Mouse (Mus musculus) CD8-positive naive resting alpha-beta T cell, adult 57 days (primary cell): ENCODE measurements around the gene Map4k1. TPM values are rescaled to one million over a fixed set of nuclear protein-coding genes. Genes with fewer than 3 reads are reported as not detected.

Experiments
- total RNA-seq: library from RNA; stranded (reverse); gene quantifications from one replicate; pipeline ENCODE4 v1.2.4, GENCODE M21; 2023

Map4k1 gene
- 104 TPM for total RNA-seq

DNA sequence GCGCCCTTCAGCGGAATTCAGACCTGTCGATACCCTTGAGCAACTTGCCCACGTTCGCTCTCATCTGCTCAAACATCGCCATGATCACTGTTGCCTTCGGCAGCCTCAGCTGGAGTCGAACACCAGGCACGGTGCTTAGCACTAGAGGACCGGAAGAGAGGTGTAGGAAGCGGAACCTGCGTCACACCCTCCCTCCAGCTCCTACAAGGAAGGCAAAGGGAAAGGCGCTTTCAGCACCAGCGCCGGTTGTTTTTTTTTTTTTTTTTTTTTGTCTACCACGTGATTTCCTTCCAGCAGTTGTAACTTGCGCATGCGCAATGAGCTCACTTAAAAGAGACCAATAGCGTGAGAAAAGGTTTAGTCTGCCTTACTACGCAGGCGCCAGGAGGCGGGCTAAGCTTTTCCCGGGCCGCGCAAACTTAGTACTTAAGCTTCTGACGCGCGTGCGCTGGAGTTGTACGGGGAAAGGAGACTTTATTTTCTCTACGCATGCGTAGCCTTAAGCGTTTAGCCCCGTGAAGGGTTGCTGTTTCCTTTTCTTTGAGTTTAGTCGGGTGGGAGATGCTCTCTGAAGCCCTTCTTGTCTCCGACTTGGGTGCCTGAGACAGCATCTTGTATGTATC lies at the start of gene Map4k1, which contains the start of gene Eif3k:
Gene Map4k1 (plus strand): TSS at position 400 of the 623 bp plus-strand sequence.
Gene Eif3k (minus strand): TSS at position 214 of the 623 bp plus-strand sequence.

DNA sequence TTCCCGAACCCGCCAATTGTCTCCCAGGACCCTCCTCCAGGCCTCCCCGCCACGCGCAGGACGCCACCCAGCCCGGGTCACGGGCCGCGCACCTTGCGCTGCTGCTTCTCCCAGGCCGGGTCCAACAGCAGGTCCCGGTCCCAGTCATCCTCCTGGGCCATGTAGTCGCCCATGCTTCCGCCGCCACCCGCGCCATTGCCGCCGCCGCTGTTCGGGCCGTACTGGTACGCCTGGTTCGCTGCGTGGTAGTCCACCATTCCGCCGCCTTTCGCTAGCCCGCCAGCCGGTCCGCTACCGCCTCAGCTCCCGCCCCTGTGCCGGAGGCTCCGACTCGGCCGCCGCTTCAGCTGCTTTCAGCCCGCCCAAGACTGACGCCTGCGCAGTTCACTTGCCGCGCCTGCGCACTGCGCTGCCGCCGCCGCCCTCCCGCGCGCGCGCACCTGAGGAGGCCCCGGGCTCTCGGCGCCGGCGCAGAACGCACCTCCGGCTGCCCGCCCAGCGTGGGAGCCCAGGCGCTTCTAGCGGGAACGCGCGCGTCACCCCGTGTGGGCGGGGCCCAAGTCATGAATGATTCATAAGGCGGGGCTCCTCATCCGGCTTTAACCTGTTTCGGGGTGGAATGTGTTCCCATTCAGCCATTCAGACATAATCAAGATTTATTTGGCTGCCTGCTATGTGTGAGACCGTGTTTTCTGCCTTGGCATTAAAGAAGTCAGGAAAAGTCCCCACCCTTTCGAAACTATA lies 19.8 kb upstream of the Map4k1 start, which contains the start of gene Actn4:
Gene Actn4 (minus strand): TSS at position 414 of the 744 bp plus-strand sequence.

Other genes starting within 250 kb of the Map4k1 start
- gene Mrps12, start 240.2 kb upstream of the Map4k1 start, total RNA-seq, result 27.1 TPM
- gene Sars2, start 240.1 kb upstream of the Map4k1 start, total RNA-seq, result 18.2 TPM
- gene Ccer2, start 225.9 kb upstream of the Map4k1 start, total RNA-seq, result not detected
- gene Sirt2, start 215.3 kb upstream of the Map4k1 start, total RNA-seq, result 51.1 TPM
- gene Nfkbib, start 214.5 kb upstream of the Map4k1 start, total RNA-seq, result 48.3 TPM
- 126 TPM for gene Rinl, start 193.1 kb upstream of the Map4k1 start, total RNA-seq
- 641 TPM for gene Hnrnpl, start 173.5 kb upstream of the Map4k1 start, total RNA-seq
- gene Ech1, start 156.8 kb upstream of the Map4k1 start, total RNA-seq, result 50.1 TPM
- 9.6 TPM for gene Lgals4, start 148.2 kb upstream of the Map4k1 start, total RNA-seq
- gene Lgals7, start 118.2 kb upstream of the Map4k1 start, total RNA-seq, result not detected
- not detected for gene Capn12, start 100.6 kb upstream of the Map4k1 start, total RNA-seq
- gene Actn4, start 19.7 kb upstream of the Map4k1 start, total RNA-seq, result 149 TPM
- 317 TPM for gene Eif3k, start 186 bp upstream of the Map4k1 start, total RNA-seq
- 0.09 TPM for gene Ryr1, start 143.1 kb downstream of the Map4k1 start, total RNA-seq
- 2.7 TPM for gene Rasgrp4, start 152.8 kb downstream of the Map4k1 start, total RNA-seq
- 34.4 TPM for gene Fam98c, start 174.2 kb downstream of the Map4k1 start, total RNA-seq
- gene Ggn, start 188.2 kb downstream of the Map4k1 start, total RNA-seq, result not detected
- gene Spred3, start 188.4 kb downstream of the Map4k1 start, total RNA-seq, result 2.6 TPM
- 144 TPM for gene Psmd8, start 198.7 kb downstream of the Map4k1 start, total RNA-seq
- gene Catsperg1, start 232.0 kb downstream of the Map4k1 start, total RNA-seq, result 0.83 TPM